Mouse (Mus musculus) ES-E14 (cell line): ENCODE results near the gene Emc8. TPM values are rescaled to one million over a fixed set of nuclear protein-coding genes. Genes with fewer than 3 reads are reported as not detected.

Experiments used
- DNase-seq: peaks from one replicate; pipeline ENCODE4 v3.0.0-alpha.2; 2013; ENCODE audit warnings: low read depth, low spot score
- H3K27ac ChIP-seq: 2 replicates; pipeline ENCODE4 v1.5.1; 2012; ENCODE audit warnings: low read depth, mild to moderate bottlenecking, low read length, moderate library complexity, mixed read lengths; ENCODE audit not compliant: poor library complexity, insufficient read depth, severe bottlenecking
- H3K36me3 ChIP-seq: 2 replicates; pipeline ENCODE4 v1.6.1; 2012; ENCODE audit warnings: mild to moderate bottlenecking, low read length, moderate library complexity, mixed read lengths; ENCODE audit not compliant: control insufficient read depth, poor library complexity, insufficient read depth, severe bottlenecking
- H3K4me1 ChIP-seq, 2 experiments: fragments of 150-350 bp in 1 of 2; sonication (generic) in 1 of 2; 2 replicates each; pipeline ENCODE4 v1.6.1; 2012; ENCODE audit warnings: low read length in 2 of 2, mild to moderate bottlenecking in 1 of 2, mixed read lengths in 1 of 2; ENCODE audit not compliant: control insufficient read depth in 2 of 2, insufficient read depth in 2 of 2, poor library complexity in 1 of 2
- H3K4me3 ChIP-seq, 2 experiments: fragments of 150-350 bp in 1 of 2; sonication (generic) in 1 of 2; 2 replicates each; pipeline ENCODE4 v1.5.1; 2012; ENCODE audit warnings: low read length in 2 of 2, low read depth in 1 of 2, mild to moderate bottlenecking in 1 of 2, mixed read lengths in 1 of 2; ENCODE audit not compliant: insufficient read depth in 1 of 2, poor library complexity in 1 of 2, severe bottlenecking in 1 of 2
- H3K9ac ChIP-seq: 2 replicates; pipeline ENCODE4 v1.6.1; 2012; ENCODE audit warnings: low read depth, mild to moderate bottlenecking, low read length, mixed read lengths; ENCODE audit not compliant: poor library complexity, insufficient read depth, severe bottlenecking
- H3K9me3 ChIP-seq: fragments of 150-350 bp; sonication (generic); 2 replicates; pipeline ENCODE4 v1.6.1; 2012; ENCODE audit warnings: low read depth, mild to moderate bottlenecking, low read length; ENCODE audit not compliant: control insufficient read depth, insufficient read depth
- CHD2 ChIP-seq: IDR thresholded peaks from 2 replicates; pipeline ENCODE4 v1.6.1; 2014; ENCODE audit warnings: mild to moderate bottlenecking, low read depth, low read length, inconsistent platforms
- HCFC1 ChIP-seq: IDR thresholded peaks from 2 replicates; pipeline ENCODE4 v1.6.1; 2012; ENCODE audit warnings: low read length, inconsistent platforms, borderline replicate concordance; ENCODE audit not compliant: insufficient read depth
- MAFK ChIP-seq: IDR thresholded peaks from 2 replicates; pipeline ENCODE4 v1.6.1; 2014; ENCODE audit warnings: mild to moderate bottlenecking, low read depth, low read length, inconsistent platforms; ENCODE audit not compliant: insufficient read depth
- ZC3H11A ChIP-seq: IDR thresholded peaks from 2 replicates; pipeline ENCODE4 v1.6.1; 2012; ENCODE audit warnings: low read depth, mild to moderate bottlenecking, inconsistent platforms, low read length, borderline replicate concordance
- ZNF384 ChIP-seq: IDR thresholded peaks from 2 replicates; pipeline ENCODE4 v1.6.1; 2012; ENCODE audit warnings: low read depth, low read length, inconsistent platforms
- in situ Hi-C, 2 experiments: fragments of 600-800 bp; cut with MboI; formaldehyde crosslinking; loops; one replicate each; pipeline ENCODE4 v1.15.1; 2025; ENCODE audit warnings: low sequenced_read_pairs in 2 of 2, inconsistent platforms in 1 of 2; ENCODE audit not compliant: unreplicated experiment in 2 of 2
- total RNA-seq: library from RNA; depleted of rRNA; stranded (reverse); fragments of 300-350 nt; gene quantifications from 2 replicates; pipeline ENCODE4 v1.2.3, GENCODE M21; 2012

The Emc8 gene
- total RNA-seq, 1 experiment, result 332 TPM

GRCm38 (mm10) chr8:120687786-120688185 is 19.4 kb upstream of the Emc8 start:
- Histone ChIP-seq H3K36me3 (no peaks in the 10 kb centered on the region), H3K9ac (no peak overlapping the region), H3K4me3 (no peak overlapping the region), H3K9me3 (no peaks in the 10 kb centered on the region), H3K4me1 (no peaks in the 10 kb centered on the region), H3K27ac (no peak overlapping the region)
- no peak for DNase-seq
- TF ChIP-seq ZC3H11A (no peak), ZNF384 (no peak), MAFK (no peak), CHD2 (no peak), HCFC1 (no peak)
- in situ Hi-C loops, result loop anchor here in 1 of 2 experiments (25.0 kb wide), 1 partner anchor 100 kb away; no protein-coding TSS in a partner anchor

GRCm38 (mm10) chr8:120686576-120686975 is 18.2 kb upstream of the Emc8 start:
- no peak overlapping the region for H3K9ac ChIP-seq
- DNase-seq, result no peak
- no peak overlapping the region for H3K4me3 ChIP-seq
- in situ Hi-C loops, result loop anchor here in 1 of 2 experiments (25.0 kb wide), 1 partner anchor 101 kb away; no protein-coding TSS in a partner anchor
- H3K4me1 ChIP-seq, result no peaks in the 10 kb centered on the region
- no peak overlapping the region for H3K27ac ChIP-seq
- H3K36me3 ChIP-seq, result no peaks in the 10 kb centered on the region
- TF ChIP-seq ZNF384 (no peak), MAFK (no peak), CHD2 (no peak), HCFC1 (no peak), ZC3H11A (no peak)
- H3K9me3 ChIP-seq, result no peaks in the 10 kb centered on the region

- Histone ChIP-seq H3K4me3 (no peak overlapping the region), H3K9me3 (no peaks in the 10 kb centered on the region), H3K4me1 (no peaks in the 10 kb centered on the region), H3K36me3 (no peaks in the 10 kb centered on the region), H3K9ac (no peak overlapping the region), H3K27ac (no peak overlapping the region)
- TF ChIP-seq CHD2 (no peak), ZC3H11A (no peak), MAFK (no peak), ZNF384 (no peak), HCFC1 (no peak)
- no peak for DNase-seq
- in situ Hi-C loops, result loop anchor here in 1 of 2 experiments (25.0 kb wide), 1 partner anchor 101 kb away; no protein-coding TSS in a partner anchor
Measured at GRCm38 (mm10) chr8:120686051-120686450, 17.7 kb upstream of the Emc8 start.

GRCm38 (mm10) chr8:120685591-120685990 is 17.2 kb upstream of the Emc8 start:
- H3K27ac ChIP-seq, result no peak overlapping the region
- no peak overlapping the region for H3K4me3 ChIP-seq
- DNase-seq, result no peak
- H3K36me3 ChIP-seq, result no peaks in the 10 kb centered on the region
- no peaks in the 10 kb centered on the region for H3K4me1 ChIP-seq
- TF ChIP-seq ZNF384, result no peak
- no peak for TF ChIP-seq MAFK
- TF ChIP-seq HCFC1, result no peak
- no peak for TF ChIP-seq ZC3H11A
- no peak for TF ChIP-seq CHD2
- no peak overlapping the region for H3K9ac ChIP-seq
- no peaks in the 10 kb centered on the region for H3K9me3 ChIP-seq
- in situ Hi-C loops, result loop anchor here in 1 of 2 experiments (25.0 kb wide), 1 partner anchor 102 kb away; no protein-coding TSS in a partner anchor

GRCm38 (mm10) chr8:120685097-120685496 is 16.7 kb upstream of the Emc8 start:
- H3K27ac ChIP-seq, result no peak overlapping the region
- H3K9me3 ChIP-seq, result no peaks in the 10 kb centered on the region
- H3K36me3 ChIP-seq, result no peaks in the 10 kb centered on the region
- H3K9ac ChIP-seq, result no peak overlapping the region
- no peak for DNase-seq
- no peaks in the 10 kb centered on the region for H3K4me1 ChIP-seq
- TF ChIP-seq HCFC1 (no peak), CHD2 (no peak), MAFK (no peak), ZNF384 (no peak), ZC3H11A (no peak)
- no peak overlapping the region for H3K4me3 ChIP-seq
- in situ Hi-C loops, result loop anchor here in 1 of 2 experiments (25.0 kb wide), 1 partner anchor 102 kb away; no protein-coding TSS in a partner anchor
